Mouse (Mus musculus): ENCODE data around the gene Mrvi1. TPM values are rescaled to one million over a fixed set of nuclear protein-coding genes. Genes with fewer than 3 reads are reported as not detected.
"Not testable (repeated sequence)": the region's sequence is repeated elsewhere in the genome, so short reads cannot be mapped to it uniquely, and the experiment has no call there.

Gene Mrvi1
- polyA plus RNA-seq, 1 experiment from 2014 or later: 4.0 TPM

DNA sequence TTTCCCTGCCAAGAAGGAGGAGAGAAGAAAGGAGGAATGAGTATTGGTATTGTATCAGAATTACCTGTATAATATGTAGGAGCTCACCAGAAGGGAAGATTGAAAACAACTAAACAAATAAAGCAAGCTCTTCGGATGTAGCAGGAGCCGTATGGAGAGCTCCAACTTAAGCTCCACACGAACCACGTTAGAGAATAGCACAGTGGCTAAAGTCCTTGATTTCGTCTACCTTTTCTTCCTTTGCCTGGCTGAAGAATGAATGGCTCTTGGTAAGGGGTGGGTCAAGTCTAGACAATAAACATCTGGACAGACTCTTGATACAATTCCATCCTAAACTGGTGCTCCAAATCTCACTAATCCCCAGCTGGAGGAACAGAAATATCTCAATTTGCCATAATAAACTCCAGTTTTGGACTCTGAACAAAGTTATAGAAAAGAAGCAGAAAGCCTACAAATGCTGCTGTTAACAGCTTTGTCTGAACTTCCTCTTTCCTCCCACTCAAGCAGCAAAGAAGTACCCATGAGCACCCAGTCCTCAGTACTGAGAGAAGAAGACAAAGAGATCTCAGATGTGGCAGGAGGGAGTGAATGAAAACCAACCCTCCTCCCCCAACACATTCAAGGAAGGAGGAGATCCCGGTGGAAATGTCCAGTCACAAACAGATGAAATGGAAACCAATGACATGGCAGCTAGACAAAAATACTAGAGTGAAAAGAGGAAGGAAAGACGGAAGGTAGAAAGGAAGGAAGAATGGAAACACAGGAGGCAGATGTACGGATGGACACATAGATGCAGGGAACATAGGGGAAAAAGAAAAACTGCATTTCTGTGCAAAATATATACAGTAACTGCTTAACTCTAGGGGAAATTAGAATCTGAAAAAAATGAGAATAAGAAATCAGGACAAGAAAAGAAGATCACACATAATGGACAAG lies 73.8 kb downstream of the Mrvi1 start:
- peaks cover 28% of the 10 kb centered on the region for H3K4me1 ChIP-seq (replicated peaks)
- no peak overlapping the region for H3K9ac ChIP-seq
- WGBS (ENCODE audit: insufficient replicate concordance): 48% methylated on average over 8 of the region's 8 CpGs
- H3K9me3 ChIP-seq (replicated peaks): no peaks in the 10 kb centered on the region
- no peak overlapping the region for H3K4me3 ChIP-seq (replicated peaks)
- H3K36me3 ChIP-seq (replicated peaks): no peaks in the 10 kb centered on the region
- H3K27me3 ChIP-seq: no peaks in the 10 kb centered on the region
- ATAC-seq (ENCODE audit: insufficient read depth): no peak
- H3K27ac ChIP-seq (replicated peaks): no peak overlapping the region
- H3K4me2 ChIP-seq: no peak overlapping the region

- no peak overlapping the region for H3K4me3 ChIP-seq (replicated peaks)
- no peak overlapping the region for H3K27ac ChIP-seq (replicated peaks)
- H3K4me2 ChIP-seq: no peak overlapping the region
- no peak overlapping the region for H3K9ac ChIP-seq
- no peaks in the 10 kb centered on the region for H3K36me3 ChIP-seq (replicated peaks)
- no peak for ATAC-seq (ENCODE audit: insufficient read depth)
- no peaks in the 10 kb centered on the region for H3K9me3 ChIP-seq (replicated peaks)
- no peaks in the 10 kb centered on the region for H3K27me3 ChIP-seq
- H3K4me1 ChIP-seq (replicated peaks): peaks cover 37% of the 10 kb centered on the region
- 75% methylated on average over 2 of the region's 2 CpGs for WGBS (ENCODE audit: insufficient replicate concordance)
Observed at GRCm38 (mm10) chr7:110906566-110906965, 75.7 kb downstream of the Mrvi1 start.

DNA sequence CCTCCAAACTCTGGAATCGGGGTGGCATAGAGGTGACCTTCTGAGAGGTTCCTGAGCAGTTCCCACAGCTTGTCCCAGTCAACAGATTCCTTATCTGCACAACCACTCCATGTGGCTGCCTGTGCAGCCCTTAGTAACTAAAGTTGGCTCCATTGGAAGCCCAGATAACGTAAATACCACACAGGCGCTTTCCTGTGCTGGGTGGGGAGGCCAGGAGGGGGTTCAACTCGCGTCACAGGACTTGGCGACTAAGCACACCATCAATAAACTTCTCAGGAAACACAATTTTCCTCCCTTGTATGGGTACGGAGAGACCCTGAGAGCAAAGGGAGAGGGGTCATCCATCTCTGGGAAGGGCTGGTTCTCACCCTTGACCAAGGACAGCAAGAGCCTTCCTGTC lies 79.0 kb downstream of the Mrvi1 start:
- peak overlapping the region; percentile 27 for H3K4me2 ChIP-seq
- ATAC-seq (ENCODE audit: insufficient read depth): peak; percentile 95
- H3K36me3 ChIP-seq (replicated peaks): no peaks in the 10 kb centered on the region
- 20% methylated on average over 7 of the region's 7 CpGs for WGBS (ENCODE audit: insufficient replicate concordance)
- no peaks in the 10 kb centered on the region for H3K27me3 ChIP-seq
- H3K9ac ChIP-seq: peak overlapping the region; percentile 6; the same call in 1 of the 2 replicates
- peak overlapping the region; percentile 59 for H3K27ac ChIP-seq (replicated peaks)
- H3K4me1 ChIP-seq (replicated peaks): peaks cover 33% of the 10 kb centered on the region
- H3K4me3 ChIP-seq (replicated peaks): no peak overlapping the region
- H3K9me3 ChIP-seq (replicated peaks): no peaks in the 10 kb centered on the region

- no peak for ATAC-seq (ENCODE audit: insufficient read depth)
- Histone ChIP-seq H3K4me3 (replicated peaks) (no peak overlapping the region), H3K36me3 (replicated peaks) (no peaks in the 10 kb centered on the region), H3K9ac (no peak overlapping the region), H3K9me3 (replicated peaks) (no peaks in the 10 kb centered on the region), H3K4me2 (no peak overlapping the region), H3K4me1 (replicated peaks) (peaks cover 38% of the 10 kb centered on the region), H3K27ac (replicated peaks) (no peak overlapping the region), H3K27me3 (no peaks in the 10 kb centered on the region)
- WGBS (ENCODE audit: insufficient replicate concordance): 75% methylated on average over 8 of the region's 8 CpGs
Observed at GRCm38 (mm10) chr7:110897202-110897601, 85.1 kb downstream of the Mrvi1 start.

DNA sequence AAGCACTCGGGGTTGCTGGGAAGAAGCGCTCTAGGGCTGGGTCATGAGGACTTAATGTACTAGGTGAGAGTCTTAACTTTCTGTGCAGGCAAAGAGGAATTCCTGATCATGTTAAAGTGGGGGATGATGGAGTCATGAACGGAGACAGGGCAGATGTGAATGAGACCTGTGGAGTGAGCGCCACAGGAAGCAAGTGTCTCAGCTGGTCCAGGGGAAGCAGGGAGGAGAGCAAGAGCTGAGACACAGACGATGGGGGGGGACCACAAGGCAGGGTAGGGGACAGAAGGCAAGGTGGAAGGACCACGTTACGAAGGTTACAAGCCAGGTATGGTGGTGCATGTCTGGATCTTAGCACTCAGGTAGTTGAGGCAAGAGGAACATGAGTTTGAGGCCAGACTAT lies 85.8 kb downstream of the Mrvi1 start:
- Histone ChIP-seq H3K36me3 (replicated peaks) (no peaks in the 10 kb centered on the region), H3K4me1 (replicated peaks) (peaks cover 35% of the 10 kb centered on the region), H3K9ac (no peak overlapping the region), H3K4me3 (replicated peaks) (no peak overlapping the region), H3K4me2 (no peak overlapping the region), H3K9me3 (replicated peaks) (no peaks in the 10 kb centered on the region), H3K27ac (replicated peaks) (no peak overlapping the region), H3K27me3 (no peaks in the 10 kb centered on the region)
- 81% methylated on average over 7 of the region's 7 CpGs for WGBS (ENCODE audit: insufficient replicate concordance)
- no peak for ATAC-seq (ENCODE audit: insufficient read depth)

DNA sequence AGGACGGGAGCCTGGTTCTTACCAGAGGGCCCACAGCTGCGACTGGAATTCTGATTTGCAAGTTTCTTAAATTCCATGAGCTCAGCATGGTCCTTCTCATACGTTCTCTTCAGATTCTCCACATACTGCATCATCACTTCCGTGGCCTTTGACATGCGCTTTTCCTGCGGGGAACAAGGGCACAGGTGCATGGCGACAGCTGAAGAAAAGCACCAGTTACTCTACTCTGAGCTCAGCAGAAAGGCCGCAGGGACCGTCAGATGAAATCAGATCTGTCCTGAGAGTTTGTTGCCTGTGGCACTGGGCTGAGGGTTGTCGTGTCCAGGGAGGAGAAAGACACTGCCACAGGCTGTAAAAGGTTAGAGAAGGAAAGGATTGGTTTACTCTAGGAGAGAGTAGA lies 86.5 kb downstream of the Mrvi1 start:
- 75% methylated on average over 10 of the region's 10 CpGs for WGBS (ENCODE audit: insufficient replicate concordance)
- H3K9ac ChIP-seq; ATAC-seq (ENCODE audit: insufficient read depth): not testable (repeated sequence)

DNA sequence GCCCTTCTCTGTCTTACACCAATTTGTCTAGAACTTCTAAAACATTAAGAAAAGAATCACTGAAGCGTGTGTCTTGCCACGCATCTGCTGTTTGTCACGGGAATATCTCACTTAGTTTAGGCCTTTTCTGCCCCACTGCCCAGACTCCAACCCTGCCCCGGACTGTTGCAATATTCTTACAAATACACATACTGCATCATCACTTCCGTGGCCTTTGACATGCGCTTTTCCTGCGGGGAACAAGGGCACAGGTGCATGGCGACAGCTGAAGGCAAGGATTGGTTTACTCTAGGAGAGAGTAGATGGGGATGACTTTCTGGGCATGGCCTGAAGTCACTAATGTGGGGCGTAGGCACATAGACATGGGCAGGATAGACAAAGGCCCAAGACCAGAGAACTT lies 87.6 kb downstream of the Mrvi1 start:
- H3K4me1 ChIP-seq (replicated peaks): peaks cover 39% of the 10 kb centered on the region
- no peak overlapping the region for H3K4me2 ChIP-seq
- H3K27ac ChIP-seq (replicated peaks): peak overlapping the region; percentile 64; the same call in 1 of the 2 replicates
- no peak overlapping the region for H3K4me3 ChIP-seq (replicated peaks)
- H3K9me3 ChIP-seq (replicated peaks): no peaks in the 10 kb centered on the region
- WGBS (ENCODE audit: insufficient replicate concordance): 66% methylated on average over 9 of the region's 9 CpGs
- no peaks in the 10 kb centered on the region for H3K27me3 ChIP-seq
- ATAC-seq (ENCODE audit: insufficient read depth): 0 out of 2 replicates have a peak, but pooled peaks have one; percentile 38
- no peak overlapping the region for H3K9ac ChIP-seq
- H3K36me3 ChIP-seq (replicated peaks): no peaks in the 10 kb centered on the region

More for the DNA sequence above, 86.5 kb downstream of the Mrvi1 start:
- H3K27me3 ChIP-seq; H3K4me2 ChIP-seq; H3K27ac ChIP-seq (replicated peaks); H3K36me3 ChIP-seq (replicated peaks); H3K4me3 ChIP-seq (replicated peaks); H3K9me3 ChIP-seq (replicated peaks): not testable (repeated sequence)
- peaks cover 37% of the 10 kb centered on the region for H3K4me1 ChIP-seq (replicated peaks)

GRCm38 (mm10) chr7:110893943-110894610 lies 88.2 kb downstream of the Mrvi1 start:
- peak overlapping the region; percentile 4; the same call in 1 of the 2 replicates for H3K4me2 ChIP-seq
- WGBS (ENCODE audit: insufficient replicate concordance): 47% methylated on average over 10 of the region's 10 CpGs
- H3K9ac ChIP-seq: no peak overlapping the region

GRCm38 (mm10) chr7:110891501-110891986 lies 90.7 kb downstream of the Mrvi1 start:
- 18% methylated on average over 9 of the region's 9 CpGs for WGBS (ENCODE audit: insufficient replicate concordance)
- Histone ChIP-seq H3K36me3 (replicated peaks) (no peaks in the 10 kb centered on the region), H3K27ac (replicated peaks) (peak overlapping the region; percentile 67), H3K4me1 (replicated peaks) (peaks cover 40% of the 10 kb centered on the region), H3K9ac (peak overlapping the region; percentile 9; the same call in 1 of the 2 replicates), H3K4me2 (peak overlapping the region; percentile 56), H3K27me3 (no peaks in the 10 kb centered on the region), H3K9me3 (replicated peaks) (no peaks in the 10 kb centered on the region), H3K4me3 (replicated peaks) (0 out of 2 replicates have a peak overlapping the region, but pooled peaks have one; percentile 2)
- ATAC-seq (ENCODE audit: insufficient read depth): peak; percentile 60

More at GRCm38 (mm10) chr7:110893943-110894610, 88.2 kb downstream of the Mrvi1 start:
- no peaks in the 10 kb centered on the region for H3K9me3 ChIP-seq (replicated peaks)
- H3K27me3 ChIP-seq: no peaks in the 10 kb centered on the region
- H3K4me1 ChIP-seq (replicated peaks): peaks cover 40% of the 10 kb centered on the region
- H3K36me3 ChIP-seq (replicated peaks): no peaks in the 10 kb centered on the region
- ATAC-seq (ENCODE audit: insufficient read depth): peak; percentile 70
- peak overlapping the region; percentile 64 for H3K27ac ChIP-seq (replicated peaks)
- no peak overlapping the region for H3K4me3 ChIP-seq (replicated peaks)

GRCm38 (mm10) chr7:110881746-110882333 lies 100.4 kb downstream of the Mrvi1 start:
- H3K4me1 ChIP-seq (replicated peaks): peaks cover 39% of the 10 kb centered on the region
- WGBS (ENCODE audit: insufficient replicate concordance): 59% methylated on average over 2 of the region's 2 CpGs
- ATAC-seq (ENCODE audit: insufficient read depth): peak; percentile 51; the same call in 1 of the 2 replicates

More at GRCm38 (mm10) chr7:110881746-110882333, 100.4 kb downstream of the Mrvi1 start:
- Histone ChIP-seq H3K4me2 (no peak overlapping the region), H3K27ac (replicated peaks) (peak overlapping the region; percentile 64), H3K4me3 (replicated peaks) (no peak overlapping the region), H3K27me3 (no peaks in the 10 kb centered on the region), H3K36me3 (replicated peaks) (no peaks in the 10 kb centered on the region), H3K9me3 (replicated peaks) (no peaks in the 10 kb centered on the region), H3K9ac (no peak overlapping the region)
